Mouse (Mus musculus): ENCODE results near the gene Fgf10.

- TF ChIP-seq CTCF (conservative IDR thresholded peaks at IDR 0.05; ENCODE audit: low read length) = no peak
- no peak for TF ChIP-seq POU5F1 (IDR thresholded peaks at IDR 0.05; ENCODE audit: borderline replicate concordance, low read length)
- TF ChIP-seq NANOG (IDR thresholded peaks at IDR 0.05; ENCODE audit: borderline replicate concordance, low read length) = no peak
Observed at GRCm38 (mm10) chr13:118721668-118722067, 52.1 kb downstream of the Fgf10 start.

All from E14TG2a.4 (cell line).